Mouse (Mus musculus) gastrocnemius, adult 18-20 months (tissue): Measurements from ENCODE around the gene Gabarap. TPM values are rescaled to one million over a fixed set of nuclear protein-coding genes. Genes with fewer than 3 reads are reported as not detected.

Source experiments
- DNase-seq: peaks from one replicate; pipeline ENCODE4 v3.0.0; 2021; ENCODE audit warnings: low spot score
- total RNA-seq, 2 experiments: library from RNA; stranded (reverse); gene quantifications; 2 replicates each; pipeline ENCODE4 v1.2.3; 2021

Gene Gabarap
- total RNA-seq, 2 experiments from 2014 or later = 211 to 222 TPM

- no peak for DNase-seq
These were observed 24.0 kb upstream of the Gabarap start for GRCm38 (mm10) chr11:69966860-69967517.

GRCm38 (mm10) chr11:69968793-69969192 lies 22.1 kb upstream of the Gabarap start:
- no peak for DNase-seq

DNA sequence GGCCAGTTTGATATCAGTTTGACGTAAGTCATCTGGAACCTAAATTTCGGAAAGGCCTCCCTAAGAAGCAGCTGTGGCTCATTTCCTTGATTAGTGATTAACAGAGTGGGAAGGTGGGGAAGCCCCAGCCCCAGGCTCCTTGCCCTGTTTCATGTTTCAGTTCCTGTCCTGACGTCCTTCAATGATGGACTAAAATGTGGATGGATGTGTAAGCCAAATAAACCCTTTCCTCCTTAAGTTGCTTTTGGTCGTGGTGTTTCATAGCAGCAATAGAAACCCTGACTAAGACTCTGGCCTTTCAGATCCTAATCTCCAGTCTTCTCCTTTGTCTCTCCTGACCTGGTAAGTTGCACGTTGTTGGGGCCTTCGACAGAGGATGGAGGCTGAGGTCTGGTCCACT lies 20.7 kb upstream of the Gabarap start:
- DNase-seq = no peak

DNA sequence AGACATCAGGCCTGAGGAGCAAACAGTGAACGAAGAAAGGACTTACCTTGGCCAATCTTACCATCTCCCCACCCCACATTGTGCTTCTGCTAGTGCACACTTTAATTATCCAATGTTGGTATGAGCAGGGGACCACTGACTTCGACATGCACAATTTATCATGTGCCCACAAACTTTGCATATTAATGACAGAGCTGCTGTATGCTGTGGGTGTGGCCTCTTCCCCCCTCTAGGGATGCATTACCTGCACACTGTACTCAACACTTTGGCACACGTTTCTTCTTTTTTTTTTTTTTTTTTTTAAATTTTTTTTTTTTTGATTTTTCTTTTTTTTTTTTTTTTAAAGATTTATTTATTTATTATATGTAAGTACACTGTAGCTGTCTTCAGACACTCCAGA lies 20.2 kb upstream of the Gabarap start:
- DNase-seq = no peak

DNA sequence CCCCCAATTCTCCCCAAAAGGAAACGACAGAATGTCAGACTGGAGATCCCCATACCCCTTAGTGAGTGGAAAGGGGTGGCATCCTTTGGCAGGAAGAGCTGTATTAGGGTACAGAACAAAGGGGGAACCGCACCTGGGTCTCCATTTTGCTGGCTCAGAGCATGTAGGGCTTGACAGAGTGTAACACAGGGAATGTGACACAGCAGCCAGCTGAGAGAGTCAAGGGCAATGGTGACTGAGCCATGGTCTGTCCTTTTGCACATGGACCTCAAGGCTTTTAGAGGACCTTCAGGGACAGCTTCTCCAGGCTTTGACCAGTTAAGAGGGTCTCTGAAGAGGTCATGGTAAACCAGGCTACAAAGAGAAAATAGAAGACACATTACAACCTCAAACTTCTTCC lies 16.0 kb upstream of the Gabarap start:
- no peak for DNase-seq

- DNase-seq = no peak
These were observed 14.7 kb upstream of the Gabarap start for GRCm38 (mm10) chr11:69976271-69976670.

DNA sequence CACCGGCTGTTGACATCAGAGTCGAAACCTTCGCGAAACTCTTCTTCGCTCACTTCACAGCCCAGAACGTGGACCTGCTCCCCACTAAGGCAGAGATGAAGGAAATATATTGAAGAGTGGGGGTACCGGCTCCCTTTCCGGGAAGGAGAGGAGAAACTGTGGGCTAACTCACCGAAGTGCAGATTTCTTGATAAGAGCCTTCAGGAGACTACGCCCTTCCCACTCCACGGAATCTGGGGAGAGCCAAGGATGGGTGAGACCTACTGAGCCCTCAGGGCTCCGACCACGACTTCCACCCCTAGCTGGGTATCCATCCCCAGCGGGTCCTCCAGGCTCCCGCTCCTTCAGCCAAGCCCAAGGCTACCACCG lies 11.1 kb upstream of the Gabarap start:
- no peak for DNase-seq

GRCm38 (mm10) chr11:69980196-69981140 lies 10.5 kb upstream of the Gabarap start:
- DNase-seq = peak; percentile 98

- DNase-seq = peak; percentile 31
These were observed 9.7 kb upstream of the Gabarap start, which contains the start of gene Ctdnep1 for GRCm38 (mm10) chr11:69981141-69981762. TSS of gene Ctdnep1 (plus strand) at chr11:69981156.

DNA sequence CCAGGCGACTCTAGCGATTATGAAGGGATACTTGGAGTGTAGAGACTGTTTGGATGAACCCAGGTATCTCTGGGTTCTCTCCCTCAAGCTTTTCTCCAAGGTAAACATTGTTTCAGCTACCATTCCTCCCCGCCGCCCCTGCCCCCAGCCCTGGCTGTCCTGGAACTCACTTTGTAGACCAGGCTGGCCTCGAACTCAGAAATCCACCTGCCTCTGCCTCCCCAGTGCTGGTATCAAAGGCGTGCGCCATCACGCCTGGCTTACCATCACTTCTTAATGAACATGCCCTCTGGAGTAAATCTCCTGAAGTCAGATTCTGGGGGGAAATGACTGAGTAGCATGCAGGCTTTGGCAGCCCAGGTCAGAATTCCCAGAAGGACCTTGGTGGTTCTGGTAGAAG lies 8.7 kb upstream of the Gabarap start, which contains the start of gene Elp5:
Gene Elp5, minus strand, starts transcription at position 293 of the 400 bp plus-strand sequence.
- no peak for DNase-seq

- peak; percentile 77 for DNase-seq
These were observed 8.1 kb upstream of the Gabarap start for GRCm38 (mm10) chr11:69982877-69983276.

DNA sequence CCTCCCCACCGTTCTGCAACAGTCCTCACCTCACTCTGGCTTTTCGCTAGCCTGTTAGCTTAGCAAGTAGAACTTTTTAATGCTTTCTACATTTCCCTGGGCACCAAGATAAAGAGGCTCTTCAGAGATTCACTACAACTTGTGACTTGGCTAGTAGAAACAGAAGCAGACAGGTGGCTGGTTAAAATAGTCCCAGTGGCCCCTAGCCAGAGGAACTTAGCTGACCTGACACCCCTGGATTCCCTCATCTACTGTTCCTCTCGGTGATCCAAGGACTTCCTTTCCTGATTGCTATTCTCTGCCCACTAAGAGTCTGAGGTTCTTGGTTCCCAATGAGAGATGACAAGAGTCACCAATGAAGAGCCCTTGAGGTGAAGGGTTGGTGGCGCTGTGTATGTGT lies 7.6 kb upstream of the Gabarap start:
- DNase-seq = peak; percentile 81

DNA sequence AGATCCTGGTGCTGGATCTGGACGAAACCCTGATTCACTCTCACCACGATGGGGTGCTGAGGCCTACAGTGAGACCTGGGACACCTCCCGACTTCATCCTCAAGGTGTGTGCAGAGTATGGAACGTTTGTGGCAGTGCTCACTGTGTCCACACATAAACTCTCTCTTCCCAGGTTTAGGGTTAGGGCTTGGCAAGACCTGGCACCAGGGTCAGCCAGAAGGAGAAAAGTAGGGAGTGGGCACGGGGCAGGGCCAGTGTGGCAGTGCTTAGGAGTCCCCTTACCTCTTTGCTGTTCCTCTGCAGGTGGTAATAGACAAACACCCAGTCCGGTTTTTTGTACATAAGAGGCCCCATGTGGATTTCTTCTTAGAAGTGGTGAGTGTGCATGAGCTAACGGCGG lies 6.5 kb upstream of the Gabarap start:
- no peak for DNase-seq

- no peak for DNase-seq
These were observed 994 bp upstream of the Gabarap start for GRCm38 (mm10) chr11:69989949-69990348.

GRCm38 (mm10) chr11:69991711-69992110 lies 768 bp downstream of the Gabarap start:
- no peak for DNase-seq

DNA sequence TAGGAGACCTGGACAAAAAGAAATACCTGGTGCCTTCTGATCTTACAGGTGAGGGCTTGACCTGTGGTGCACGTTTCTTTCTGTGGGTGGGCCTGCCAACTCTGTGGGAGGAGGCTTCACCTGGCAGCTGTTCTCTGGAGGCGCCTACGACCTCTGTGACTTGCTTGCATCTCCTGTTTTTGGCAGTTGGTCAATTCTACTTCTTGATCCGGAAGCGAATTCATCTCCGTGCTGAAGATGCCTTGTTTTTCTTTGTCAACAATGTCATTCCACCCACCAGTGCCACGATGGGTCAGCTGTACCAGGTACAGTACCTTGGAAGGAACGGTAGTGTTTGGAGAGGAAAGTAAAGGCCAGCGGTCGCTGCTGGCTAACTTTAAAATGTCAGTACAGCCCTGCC lies 1.5 kb downstream of the Gabarap start:
- no peak for DNase-seq

DNA sequence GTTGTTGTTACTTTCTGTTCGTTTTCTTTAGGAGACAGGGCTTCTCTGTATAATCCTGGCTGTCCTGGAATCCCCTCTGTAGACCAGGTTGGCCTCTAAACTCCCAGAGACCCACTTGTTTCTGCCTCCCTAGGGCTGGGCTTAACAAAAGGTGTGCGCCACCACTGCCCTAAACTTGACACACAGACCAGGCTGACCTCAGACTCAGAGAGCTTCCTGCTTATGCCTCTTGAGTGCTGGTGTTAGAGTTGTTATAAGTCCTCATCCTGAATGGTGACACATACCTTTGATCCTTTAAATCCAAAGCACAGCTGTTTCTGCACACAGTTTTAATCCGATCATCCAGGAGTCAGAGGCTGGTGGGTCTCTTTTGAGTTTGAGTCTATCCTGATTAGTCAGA lies 2.0 kb downstream of the Gabarap start:
- no peak for DNase-seq

GRCm38 (mm10) chr11:69994401-69995090 lies 3.6 kb downstream of the Gabarap start:
- DNase-seq = no peak

DNA sequence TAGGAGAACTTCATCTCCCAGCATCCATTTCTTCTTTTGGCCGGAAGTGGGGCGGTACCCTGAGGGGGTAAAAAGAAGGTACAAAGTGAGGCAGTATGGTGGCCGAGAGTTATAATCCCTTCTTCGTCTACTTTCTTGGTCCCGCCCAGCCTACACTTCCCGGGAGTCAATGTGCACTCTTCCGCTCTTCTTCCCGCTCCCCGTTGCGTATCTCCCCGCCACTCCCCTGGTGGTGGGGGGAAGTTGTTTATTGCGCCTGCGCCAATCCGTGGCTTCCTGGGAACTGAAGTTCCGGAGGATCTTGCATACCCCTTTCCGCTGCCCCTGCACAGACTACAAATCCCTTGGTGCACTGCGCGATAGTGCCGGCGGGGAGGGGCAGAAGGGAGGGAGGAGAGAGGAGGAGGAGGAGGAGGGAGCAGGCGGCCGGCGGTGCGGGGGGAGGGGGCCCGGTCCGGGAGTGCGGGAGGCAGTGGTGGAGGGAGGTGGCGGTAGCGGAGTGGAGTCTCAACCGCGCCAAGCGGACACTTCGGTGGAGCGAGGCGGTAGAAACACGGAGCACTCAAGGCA lies 4.5 kb downstream of the Gabarap start, which contains the start of gene Phf23:
Gene Phf23, plus strand, starts transcription at position 387 of the 570 bp plus-strand sequence.
- DNase-seq = peak; percentile 99

DNA sequence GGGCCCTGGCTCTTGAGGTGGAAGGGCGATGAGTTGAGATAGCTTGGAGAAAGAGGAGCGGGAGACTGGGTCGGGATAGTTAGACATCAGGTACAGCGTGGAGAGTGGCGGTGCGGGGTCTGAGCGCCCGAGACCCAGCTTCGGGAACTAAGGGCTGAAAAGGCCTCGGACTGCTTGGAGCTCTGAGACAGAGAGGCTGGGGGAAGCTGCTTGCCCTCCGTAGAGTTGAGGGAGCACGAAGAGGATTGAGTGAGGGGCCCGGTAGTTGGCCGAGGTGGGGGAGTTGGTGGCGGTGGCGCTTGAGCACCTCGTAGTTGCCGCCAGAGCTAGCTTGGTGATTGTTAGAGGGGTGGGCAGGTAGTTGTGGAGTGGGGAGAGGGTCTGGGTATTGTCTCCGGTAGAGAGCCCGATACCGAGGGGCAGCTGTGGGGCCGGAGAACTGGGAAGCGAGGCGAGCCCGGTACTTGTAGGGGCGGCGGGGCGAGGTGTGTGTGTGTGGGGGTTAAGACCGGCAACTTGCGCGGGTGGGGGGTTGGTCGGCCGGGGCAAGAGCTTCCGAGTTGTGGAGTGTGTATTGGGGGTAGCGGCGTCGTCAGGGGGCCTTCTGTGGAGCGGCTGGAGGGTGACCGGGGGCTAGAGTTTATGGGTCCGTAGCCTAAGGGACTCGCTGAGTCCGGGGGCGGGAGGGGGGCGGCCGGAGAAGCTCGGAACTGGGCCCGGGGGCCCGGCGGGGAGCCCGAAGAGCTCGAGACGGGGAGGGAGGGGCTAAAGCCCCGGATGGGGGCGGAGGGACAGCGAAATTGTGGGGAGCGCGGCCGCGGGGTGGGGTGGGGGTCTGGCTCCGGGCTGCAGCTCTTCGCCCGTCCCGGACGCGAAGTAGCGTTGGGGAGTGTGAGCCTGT lies 5.5 kb downstream of the Gabarap start:
- DNase-seq = peak; percentile 43
